Mouse (Mus musculus) cerebellum, adult 11 months (tissue): ENCODE results near the gene Ptov1.

Experiments used
- DNase-seq: peaks from one replicate; pipeline ENCODE4 v3.0.0; 2022

Ptov1 gene

GRCm38 (mm10) chr7:44869697-44870528, at the start of gene Ptov1:
TSS of gene Ptov1 (minus strand) at chr7:44869788.
- peak; percentile 92 for DNase-seq

- DNase-seq, result no peak
These were observed 49.5 kb upstream of the Ptov1 start for GRCm38 (mm10) chr7:44919127-44919526.

GRCm38 (mm10) chr7:44918219-44918618, 48.6 kb upstream of the Ptov1 start:
- DNase-seq, result no peak

- no peak for DNase-seq
These were observed 47.3 kb upstream of the Ptov1 start for GRCm38 (mm10) chr7:44916881-44917280.

GRCm38 (mm10) chr7:44916191-44916590, 46.6 kb upstream of the Ptov1 start:
- DNase-seq, result no peak

GRCm38 (mm10) chr7:44915314-44915713, 45.7 kb upstream of the Ptov1 start:
- DNase-seq, result no peak

GRCm38 (mm10) chr7:44914396-44914795, 44.8 kb upstream of the Ptov1 start:
- no peak for DNase-seq

- no peak for DNase-seq
These were observed 39.3 kb upstream of the Ptov1 start for GRCm38 (mm10) chr7:44908706-44909476.

GRCm38 (mm10) chr7:44905430-44905829, 35.8 kb upstream of the Ptov1 start:
- DNase-seq, result no peak

- DNase-seq, result no peak
These were observed 31.7 kb upstream of the Ptov1 start for GRCm38 (mm10) chr7:44901230-44901722.

GRCm38 (mm10) chr7:44900632-44901031, 31.0 kb upstream of the Ptov1 start:
- DNase-seq, result no peak

- DNase-seq, result peak; percentile 56
These were observed 29.0 kb upstream of the Ptov1 start for GRCm38 (mm10) chr7:44898607-44899006.

GRCm38 (mm10) chr7:44896499-44896898, 26.9 kb upstream of the Ptov1 start:
- DNase-seq, result no peak

GRCm38 (mm10) chr7:44895593-44896434, 26.2 kb upstream of the Ptov1 start, which contains the start of gene Fuz:
TSS of gene Fuz (plus strand) at chr7:44896079.
- DNase-seq, result peak; percentile 88

- DNase-seq, result no peak
These were observed 25.6 kb upstream of the Ptov1 start for GRCm38 (mm10) chr7:44895206-44895592.

GRCm38 (mm10) chr7:44894175-44894574, 24.6 kb upstream of the Ptov1 start:
- DNase-seq, result no peak

- no peak for DNase-seq
These were observed 23.6 kb upstream of the Ptov1 start for GRCm38 (mm10) chr7:44893197-44893596.

- peak; percentile 90 for DNase-seq
These were observed 22.8 kb upstream of the Ptov1 start, which contains the start of gene Med25 for GRCm38 (mm10) chr7:44892276-44892921. TSS of gene Med25 (minus strand) at chr7:44892712.

GRCm38 (mm10) chr7:44891611-44892010, 22.0 kb upstream of the Ptov1 start:
- DNase-seq, result peak; percentile 27

GRCm38 (mm10) chr7:44890737-44891136, 21.1 kb upstream of the Ptov1 start:
- DNase-seq, result no peak

- DNase-seq, result no peak
These were observed 20.6 kb upstream of the Ptov1 start for GRCm38 (mm10) chr7:44890180-44890579.
